8 mouse cellular contexts compared by ENCODE assay signal in the genomic region with DNA sequence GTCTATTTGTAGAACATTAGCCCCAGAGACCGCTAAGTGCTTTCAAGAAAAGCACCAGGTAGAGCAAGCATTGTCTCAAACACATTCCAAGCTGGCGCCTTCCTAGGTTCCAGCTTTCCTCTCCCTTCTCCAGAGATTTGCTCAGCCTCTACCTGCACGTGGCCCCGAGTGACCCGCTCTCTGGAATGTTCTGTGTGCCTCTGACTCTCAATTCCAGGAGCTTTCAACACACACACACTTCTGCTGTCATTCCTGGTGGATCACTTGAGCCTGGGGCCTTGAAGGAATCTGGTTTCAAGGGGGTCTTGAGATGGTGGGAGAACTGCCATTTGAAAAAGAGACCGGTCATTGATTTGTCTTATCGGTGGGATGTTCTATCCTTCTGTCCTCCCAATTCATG.
"Had no signal": no experiment of that assay in that cellular context is flagged by ENCODE, and none has a peak within 500 bp of the region (broad histone marks: within the 10 kb centered on the region; RNA-seq: fewer than 3 reads in every experiment).

No protein-coding gene starts in this region.

- H3K4me1 ChIP-seq: neural tube, embryonic 15.5 days had no signal

- H3K9me3 ChIP-seq: liver, embryonic 13.5 days; midbrain, embryonic 13.5 days; neural tube, embryonic 15.5 days had no signal

- DNase-seq: liver; liver, embryonic 13.5 days; liver, postnatal 0 days; lung, postnatal 36 days; right cerebral cortex, postnatal 25 days; thymus, postnatal 36 days had no signal

- H3K27me3 ChIP-seq: liver, embryonic 13.5 days; neural tube, embryonic 15.5 days had no signal

- H3K36me3 ChIP-seq: liver, embryonic 13.5 days; midbrain, embryonic 13.5 days; neural tube, embryonic 15.5 days had no signal

- ATAC-seq: liver, postnatal 0 days; midbrain, embryonic 13.5 days had no signal

- H3K9ac ChIP-seq: midbrain, embryonic 13.5 days had no signal

- H3K27ac ChIP-seq: liver, embryonic 13.5 days; midbrain, embryonic 13.5 days; neural tube, embryonic 15.5 days had no signal

- H3K4me3 ChIP-seq: midbrain, embryonic 13.5 days; neural tube, embryonic 15.5 days had no signal
